Mouse (Mus musculus) cerebral cortex, adult 2 months (tissue): ENCODE data around the gene Tmem95.

Experiments used
- WGBS: fragments of 180-500 bp; shearing (Covaris S2); methylation state at CpG from one replicate; pipeline ENCODE4 v1.1.7; 2018; 5-methylcytosine and 5-hydroxymethylcytosine counted together

Tmem95 gene

GRCm38 (mm10) chr11:69846738-69847688, 30.8 kb downstream of the Tmem95 start:
- WGBS: 17% methylated on average over 37 of the region's 37 CpGs

GRCm38 (mm10) chr11:69846198-69846680, 31.6 kb downstream of the Tmem95 start, which contains the start of gene Plscr3:
TSS of gene Plscr3 (plus strand) at chr11:69846376.
- under 1% methylated on average over 38 of the region's 38 CpGs for WGBS

- 0% methylated on average over 7 of the region's 7 CpGs for WGBS
Measured at GRCm38 (mm10) chr11:69838714-69839104, 39.1 kb downstream of the Tmem95 start.

- WGBS: under 1% methylated on average over 34 of the region's 34 CpGs
Measured at GRCm38 (mm10) chr11:69837952-69838713, 39.7 kb downstream of the Tmem95 start, which contains the start of gene Tmem256. TSS of gene Tmem256 (plus strand) at chr11:69838514.

GRCm38 (mm10) chr11:69837604-69837951, 40.2 kb downstream of the Tmem95 start, which contains the start of gene Nlgn2:
TSS of gene Nlgn2 (minus strand) at chr11:69837784.
- WGBS: under 1% methylated on average over 32 of the region's 32 CpGs

GRCm38 (mm10) chr11:69836703-69837576, 40.9 kb downstream of the Tmem95 start:
- 1% methylated on average over 52 of the region's 52 CpGs for WGBS

GRCm38 (mm10) chr11:69835966-69836335, 41.9 kb downstream of the Tmem95 start:
- WGBS: 13% methylated on average over 4 of the region's 4 CpGs

- 19% methylated on average over 9 of the region's 9 CpGs for WGBS
Measured at GRCm38 (mm10) chr11:69835326-69835965, 42.4 kb downstream of the Tmem95 start.

- 10% methylated on average over 45 of the region's 48 CpGs for WGBS
Measured at GRCm38 (mm10) chr11:69834001-69834549, 43.7 kb downstream of the Tmem95 start.

GRCm38 (mm10) chr11:69833554-69833953, 44.3 kb downstream of the Tmem95 start:
- WGBS: 37% methylated on average over 8 of the region's 8 CpGs

GRCm38 (mm10) chr11:69828832-69829231, 49.0 kb downstream of the Tmem95 start:
- 67% methylated on average over 5 of the region's 5 CpGs for WGBS
